Comparison of ENCODE assay signal across 1 mouse cellular context in the genomic region with DNA sequence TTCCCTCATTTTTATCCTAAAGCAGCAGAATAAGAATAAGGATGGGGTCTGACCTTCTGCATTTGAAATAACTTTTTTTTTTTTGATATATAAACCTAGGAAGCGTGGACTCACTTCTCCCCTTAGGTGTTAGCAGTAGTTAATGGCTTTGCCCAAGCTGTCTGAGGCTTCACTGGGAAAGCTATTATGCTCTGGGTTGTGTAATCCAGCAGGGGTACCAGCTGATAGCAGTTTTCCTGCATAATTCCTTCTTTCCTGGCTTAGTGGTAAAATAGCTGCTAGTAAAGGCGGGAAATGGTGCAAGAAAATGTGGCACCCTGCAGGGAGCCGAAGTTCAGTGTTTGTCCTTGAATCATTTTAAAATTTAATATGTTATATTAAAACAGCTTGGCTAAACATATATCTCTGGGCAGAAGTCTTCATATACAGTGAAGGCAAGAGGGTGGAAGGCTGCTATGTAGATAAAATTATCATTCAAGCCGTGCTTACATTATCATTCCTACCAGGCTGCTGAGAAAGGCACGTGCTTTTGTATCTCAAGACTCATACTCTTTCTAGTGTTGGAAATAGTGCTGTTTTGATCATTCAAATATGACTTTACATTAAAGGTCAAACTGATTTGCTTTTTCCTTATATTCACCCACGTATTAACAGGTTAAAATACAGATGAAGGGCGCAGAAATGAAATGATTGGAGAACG.
TF ChIP-seq lines count a peak whose summit lies in the region.

No protein-coding gene starts in this region.

TF ChIP-seq in MEL, 35 proteins besides CTCF, POLR2A, EP300 and RAD21:
- no peak for TF ChIP-seq MEF2A (IDR thresholded peaks at IDR 0.05; ENCODE audit: extremely low read depth, insufficient replicate concordance, low read depth, low read length, poor library complexity, severe bottlenecking)
- TF ChIP-seq ZC3H11A (IDR thresholded peaks at IDR 0.05; ENCODE audit: low read depth, low read length), result no peak
- TF ChIP-seq USF1 (IDR thresholded peaks at IDR 0.05; ENCODE audit: low read depth, low read length), result peak; percentile 66; the same call in 1 of the 2 replicates
- TF ChIP-seq NELFE (IDR thresholded peaks at IDR 0.05; ENCODE audit: low read depth, low read length), result no peak
- peak; percentile 79 for TF ChIP-seq TCF12 (IDR thresholded peaks at IDR 0.05; ENCODE audit: low read depth, low read length)
- TF ChIP-seq KAT2A (conservative IDR thresholded peaks at IDR 0.05; ENCODE audit: low read depth, low read length), result no peak
- TF ChIP-seq MXI1 (IDR thresholded peaks at IDR 0.05; ENCODE audit: low read depth, low read length), result peak; percentile 38; the same call in 1 of the 2 replicates
- TF ChIP-seq GABPA (IDR thresholded peaks at IDR 0.05; ENCODE audit: low read depth, low read length), result no peak
- TF ChIP-seq MAZ (IDR thresholded peaks at IDR 0.05; ENCODE audit: low read depth, low read length), result no peak
- 0 out of 2 replicates have a peak, but pooled peaks have one; percentile 14 for TF ChIP-seq ETS1 (IDR thresholded peaks at IDR 0.05; ENCODE audit: low read depth, low read length)
- no peak for TF ChIP-seq POLR2AphosphoS2 (IDR thresholded peaks at IDR 0.05; ENCODE audit: low read length)
- TF ChIP-seq JUND (IDR thresholded peaks at IDR 0.05; ENCODE audit: low read depth, low read length), result no peak
- peak; percentile 95 for TF ChIP-seq BHLHE40 (IDR thresholded peaks at IDR 0.05; ENCODE audit: borderline replicate concordance, low read depth, low read length)
- no peak for TF ChIP-seq NRF1 (IDR thresholded peaks at IDR 0.05; ENCODE audit: insufficient read depth, low read depth, low read length, poor library complexity, severe bottlenecking)
- TF ChIP-seq ELF1 (IDR thresholded peaks at IDR 0.05; ENCODE audit: low read depth, low read length), result no peak
- TF ChIP-seq MYC (IDR thresholded peaks at IDR 0.05; ENCODE audit: low read depth, low read length), result peak; percentile 73; the same call in 1 of the 2 replicates
- no peak for TF ChIP-seq MAFK (IDR thresholded peaks at IDR 0.05; ENCODE audit: borderline replicate concordance, low read depth, low read length)
- peak; percentile 64 for TF ChIP-seq GATA1 (IDR thresholded peaks at IDR 0.05; ENCODE audit: low read depth, low read length)
- no peak for TF ChIP-seq RCOR1 (IDR thresholded peaks at IDR 0.05; ENCODE audit: low read depth, low read length)
- peak; percentile 89 for TF ChIP-seq MAX (IDR thresholded peaks at IDR 0.05; ENCODE audit: low read length)
- no peak for TF ChIP-seq TAL1 (IDR thresholded peaks at IDR 0.05; ENCODE audit: low read length)
TF ChIP-seq in MEL: peak in this region for 8.
